Mouse (Mus musculus): ENCODE results near the gene Ctnnbl1.

- TF ChIP-seq CTCF (conservative IDR thresholded peaks at IDR 0.05 in 1 of 2, IDR thresholded peaks at IDR 0.05 in 1 of 2; ENCODE audit: low read depth in 2 of 2, low read length in 2 of 2) (no peak), NRF1 (IDR thresholded peaks at IDR 0.05; ENCODE audit: low read depth, low read length) (no peak), ELF1 (IDR thresholded peaks at IDR 0.05; ENCODE audit: low read depth, low read length) (no peak), MAX (IDR thresholded peaks at IDR 0.05; ENCODE audit: low read length) (no peak), POLR2A (IDR thresholded peaks at IDR 0.05; ENCODE audit: low read depth, low read length) (no peak)
Measured at GRCm38 (mm10) chr2:157802666-157803065, 65.5 kb downstream of the Ctnnbl1 start.
